Mouse (Mus musculus): ENCODE data around the gene Mip. TPM values are rescaled to one million over a fixed set of nuclear protein-coding genes. Genes with fewer than 3 reads are reported as not detected.
"Not testable (repeated sequence)": the region's sequence is repeated elsewhere in the genome, so short reads cannot be mapped to it uniquely, and the experiment has no call there.

The Mip gene
- polyA plus RNA-seq, 1 experiment from 2014 or later = not detected

GRCm38 (mm10) chr10:128192030-128192766 lies 33.4 kb upstream of the Mip start:
- H3K9me3 ChIP-seq (replicated peaks); H3K4me2 ChIP-seq; ATAC-seq (ENCODE audit: insufficient read depth); H3K27ac ChIP-seq (replicated peaks); H3K9ac ChIP-seq; H3K4me3 ChIP-seq (replicated peaks); H3K36me3 ChIP-seq (replicated peaks): not testable (repeated sequence)
- 70% methylated on average over 3 of the region's 3 CpGs for WGBS (ENCODE audit: insufficient replicate concordance)
- Histone ChIP-seq H3K4me1 (replicated peaks) (peaks cover 33% of the 10 kb centered on the region), H3K27me3 (peaks cover 54% of the 10 kb centered on the region)

- WGBS (ENCODE audit: insufficient replicate concordance) = 76% methylated on average over 6 of the region's 6 CpGs
- 0 out of 2 replicates have a peak overlapping the region, but pooled peaks have one; percentile 94 for H3K4me2 ChIP-seq
Measured at GRCm38 (mm10) chr10:128193113-128193512, 32.5 kb upstream of the Mip start.

GRCm38 (mm10) chr10:128194024-128194550 lies 31.6 kb upstream of the Mip start, which contains the start of gene Gls2:
Gene Gls2, plus strand, starts transcription at chr10:128194457.
- Histone ChIP-seq H3K9me3 (replicated peaks) (no peaks in the 10 kb centered on the region), H3K4me3 (replicated peaks) (peak within 1 kb of the TSS; percentile 67), H3K36me3 (replicated peaks) (no peaks in the 10 kb centered on the region), H3K9ac (peak within 1 kb of the TSS; percentile 59), H3K27ac (replicated peaks) (peak within 1 kb of the TSS; percentile 62), H3K27me3 (peaks cover 62% of the 10 kb centered on the region), H3K4me2 (peak within 1 kb of the TSS; percentile 94), H3K4me1 (replicated peaks) (peaks cover 21% of the 10 kb centered on the region)
- WGBS (ENCODE audit: insufficient replicate concordance) = under 1% methylated on average over 46 of the region's 46 CpGs
- peak; percentile 93 for ATAC-seq (ENCODE audit: insufficient read depth)

More at GRCm38 (mm10) chr10:128193113-128193512, 32.5 kb upstream of the Mip start:
- Histone ChIP-seq H3K9me3 (replicated peaks) (no peaks in the 10 kb centered on the region), H3K36me3 (replicated peaks) (no peaks in the 10 kb centered on the region), H3K9ac (no peak overlapping the region), H3K4me3 (replicated peaks) (no peak overlapping the region), H3K27me3 (peaks cover 55% of the 10 kb centered on the region), H3K4me1 (replicated peaks) (peaks cover 24% of the 10 kb centered on the region), H3K27ac (replicated peaks) (no peak overlapping the region)
- no peak for ATAC-seq (ENCODE audit: insufficient read depth)

- Histone ChIP-seq H3K27ac (replicated peaks) (peak overlapping the region; percentile 62), H3K27me3 (peaks cover 62% of the 10 kb centered on the region), H3K4me2 (peak overlapping the region; percentile 94), H3K4me3 (replicated peaks) (peak overlapping the region; percentile 67), H3K9me3 (replicated peaks) (no peaks in the 10 kb centered on the region), H3K36me3 (replicated peaks) (no peaks in the 10 kb centered on the region), H3K9ac (peak overlapping the region; percentile 59), H3K4me1 (replicated peaks) (peaks cover 21% of the 10 kb centered on the region)
- ATAC-seq (ENCODE audit: insufficient read depth) = peak; percentile 86
- WGBS (ENCODE audit: insufficient replicate concordance) = 2% methylated on average over 75 of the region's 79 CpGs
Measured at GRCm38 (mm10) chr10:128194551-128195461, 30.8 kb upstream of the Mip start.

- peaks cover 11% of the 10 kb centered on the region for H3K27me3 ChIP-seq
- H3K4me1 ChIP-seq (replicated peaks) = peaks cover 20% of the 10 kb centered on the region
- H3K36me3 ChIP-seq (replicated peaks) = 0 out of 2 replicates have a peak, but pooled peaks cover 6% of the 10 kb centered on the region
- WGBS (ENCODE audit: insufficient replicate concordance) = 65% methylated on average over 6 of the region's 6 CpGs
- no peak overlapping the region; the same call in 1 of the 2 replicates for H3K27ac ChIP-seq (replicated peaks)
- no peak overlapping the region for H3K4me2 ChIP-seq
- no peak overlapping the region for H3K4me3 ChIP-seq (replicated peaks)
- H3K9ac ChIP-seq = no peak overlapping the region
- ATAC-seq (ENCODE audit: insufficient read depth) = peak; percentile 76
- H3K9me3 ChIP-seq (replicated peaks) = no peaks in the 10 kb centered on the region
Measured at GRCm38 (mm10) chr10:128201856-128202255, 23.8 kb upstream of the Mip start.

GRCm38 (mm10) chr10:128204941-128205340 lies 20.7 kb upstream of the Mip start:
- 77% methylated on average over 15 of the region's 15 CpGs for WGBS (ENCODE audit: insufficient replicate concordance)
- Histone ChIP-seq H3K4me3 (replicated peaks) (no peak overlapping the region), H3K27me3 (no peaks in the 10 kb centered on the region), H3K9me3 (replicated peaks) (no peaks in the 10 kb centered on the region), H3K36me3 (replicated peaks) (0 out of 2 replicates have a peak, but pooled peaks cover 17% of the 10 kb centered on the region), H3K4me2 (no peak overlapping the region), H3K27ac (replicated peaks) (no peak overlapping the region), H3K9ac (no peak overlapping the region), H3K4me1 (replicated peaks) (peaks cover 20% of the 10 kb centered on the region)
- ATAC-seq (ENCODE audit: insufficient read depth) = peak; percentile 7; the same call in 1 of the 2 replicates

GRCm38 (mm10) chr10:128208326-128208725 lies 17.3 kb upstream of the Mip start:
- ATAC-seq (ENCODE audit: insufficient read depth) = no peak
- Histone ChIP-seq H3K4me3 (replicated peaks) (no peak overlapping the region), H3K36me3 (replicated peaks) (peaks cover 21% of the 10 kb centered on the region; the same call in 1 of the 2 replicates), H3K4me1 (replicated peaks) (peaks cover 49% of the 10 kb centered on the region), H3K27ac (replicated peaks) (no peak overlapping the region), H3K9me3 (replicated peaks) (no peaks in the 10 kb centered on the region), H3K9ac (no peak overlapping the region), H3K27me3 (0 out of 2 replicates have a peak, but pooled peaks cover 3% of the 10 kb centered on the region), H3K4me2 (no peak overlapping the region)
- WGBS (ENCODE audit: insufficient replicate concordance) = 83% methylated on average over 10 of the region's 10 CpGs

GRCm38 (mm10) chr10:128209311-128210009 lies 16.2 kb upstream of the Mip start:
- Histone ChIP-seq H3K9ac (no peak overlapping the region), H3K27ac (replicated peaks) (no peak overlapping the region), H3K4me2 (no peak overlapping the region), H3K4me1 (replicated peaks) (peaks cover 41% of the 10 kb centered on the region), H3K9me3 (replicated peaks) (no peaks in the 10 kb centered on the region), H3K4me3 (replicated peaks) (no peak overlapping the region), H3K36me3 (replicated peaks) (peaks cover 21% of the 10 kb centered on the region; the same call in 1 of the 2 replicates), H3K27me3 (0 out of 2 replicates have a peak, but pooled peaks cover 11% of the 10 kb centered on the region)
- ATAC-seq (ENCODE audit: insufficient read depth) = no peak
- 77% methylated on average over 11 of the region's 11 CpGs for WGBS (ENCODE audit: insufficient replicate concordance)

- Histone ChIP-seq H3K9me3 (replicated peaks) (no peaks in the 10 kb centered on the region), H3K4me1 (replicated peaks) (peaks cover 34% of the 10 kb centered on the region), H3K4me2 (peak overlapping the region; percentile 89), H3K4me3 (replicated peaks) (0 out of 2 replicates have a peak overlapping the region, but pooled peaks have one; percentile 70), H3K36me3 (replicated peaks) (peaks cover 21% of the 10 kb centered on the region; the same call in 1 of the 2 replicates), H3K9ac (no peak overlapping the region), H3K27ac (replicated peaks) (no peak overlapping the region), H3K27me3 (0 out of 2 replicates have a peak, but pooled peaks cover 11% of the 10 kb centered on the region)
- whole genome bisulfite sequencing (ENCODE audit: insufficient replicate concordance) = 77% methylated on average over 2 of the region's 2 CpGs
- no peak for ATAC-seq (ENCODE audit: insufficient read depth)
Measured at GRCm38 (mm10) chr10:128210131-128210530, 15.5 kb upstream of the Mip start.

GRCm38 (mm10) chr10:128210954-128211353 lies 14.7 kb upstream of the Mip start:
- 15% methylated on average over 14 of the region's 14 CpGs for WGBS (ENCODE audit: insufficient replicate concordance)
- Histone ChIP-seq H3K9me3 (replicated peaks) (no peaks in the 10 kb centered on the region), H3K9ac (peak overlapping the region; percentile 67), H3K4me2 (peak overlapping the region; percentile 89), H3K27ac (replicated peaks) (peak overlapping the region; percentile 73; the same call in 1 of the 2 replicates), H3K4me1 (replicated peaks) (peaks cover 31% of the 10 kb centered on the region), H3K27me3 (0 out of 2 replicates have a peak, but pooled peaks cover 11% of the 10 kb centered on the region), H3K4me3 (replicated peaks) (peak overlapping the region; percentile 70), H3K36me3 (replicated peaks) (peaks cover 21% of the 10 kb centered on the region; the same call in 1 of the 2 replicates)
- no peak for ATAC-seq (ENCODE audit: insufficient read depth)
